Mouse (Mus musculus) hindbrain, embryonic 14.5 days (tissue): ENCODE data around the gene BC067074. TPM values are rescaled to one million over a fixed set of nuclear protein-coding genes. Genes with fewer than 3 reads are reported as not detected.

Experiments
- ATAC-seq: fragments of 200-750 bp; cut with Nextera tagmentation; 2 replicates; pipeline ENCODE4 v1.8.0; 2017; ENCODE audit warnings: moderate number of reproducible peaks, mild to moderate bottlenecking, moderate TSS enrichment, moderate library complexity; ENCODE audit not compliant: low FRiP score
- DNase-seq: peaks from one replicate; pipeline ENCODE4 v3.0.0-alpha.2; 2015; ENCODE audit warnings: low spot score
- H3K27ac ChIP-seq: fragments of 300-500 bp; sonication (generic); 2 replicates; pipeline ENCODE4 v1.5.1; 2014; ENCODE audit warnings: mild to moderate bottlenecking, moderate library complexity
- H3K27me3 ChIP-seq: fragments of 300-500 bp; sonication (generic); 2 replicates; pipeline ENCODE4 v1.6.1; 2014; ENCODE audit warnings: mild to moderate bottlenecking, low read length, mixed read lengths; ENCODE audit not compliant: control insufficient read depth, insufficient read depth
- H3K36me3 ChIP-seq: fragments of 300-500 bp; sonication (generic); replicated peaks from 2 replicates; pipeline ENCODE4 v1.6.1; 2014; ENCODE audit not compliant: control insufficient read depth, insufficient read depth
- H3K4me1 ChIP-seq: fragments of 300-500 bp; sonication (generic); replicated peaks from 2 replicates; pipeline ENCODE4 v1.6.1; 2014; ENCODE audit warnings: antibody characterized with exemption, low read length, mixed read lengths; ENCODE audit not compliant: control insufficient read depth, insufficient read depth
- H3K4me2 ChIP-seq: fragments of 300-500 bp; sonication (generic); replicated peaks from 2 replicates; pipeline ENCODE4 v1.6.1; 2014; ENCODE audit warnings: mild to moderate bottlenecking, moderate library complexity
- H3K4me3 ChIP-seq: fragments of 300-500 bp; sonication (generic); replicated peaks from 2 replicates; pipeline ENCODE4 v1.5.1; 2014; ENCODE audit warnings: mild to moderate bottlenecking, low read length
- H3K9ac ChIP-seq: fragments of 300-500 bp; sonication (generic); 2 replicates; pipeline ENCODE4 v1.6.1; 2014
- H3K9me3 ChIP-seq: fragments of 300-500 bp; sonication (generic); 2 replicates; pipeline ENCODE4 v1.6.1; 2016; ENCODE audit warnings: low read length; ENCODE audit not compliant: control insufficient read depth
- WGBS: fragments of 180-500 bp; shearing (Covaris S2); extraction: QIAGEN DNeasy Blood & Tissue Kit; methylation state at CpG from one replicate; pipeline ENCODE4 v1.1.7; 2014; 5-methylcytosine and 5-hydroxymethylcytosine counted together
- polyA plus RNA-seq: library from polyadenylated mRNA; unstranded; fragments of >200 nt; fragmentation: Nextera tagmentation; extraction: Ambion mirVana; gene quantifications from 2 replicates; pipeline ENCODE4 v1.2.1, GENCODE M21; 2014

BC067074 gene
- polyA plus RNA-seq, 1 experiment from 2014 or later = 1.0 TPM

GRCm38 (mm10) chr13:113337223-113337858 is 44.4 kb downstream of the BC067074 start:
- no peak overlapping the region for H3K9ac ChIP-seq
- no peaks in the 10 kb centered on the region for H3K27me3 ChIP-seq
- ATAC-seq (peak; percentile 59; the same call in 1 of the 2 replicates), DNase-seq (peak; percentile 86)
- H3K36me3 ChIP-seq = no peaks in the 10 kb centered on the region
- no peaks in the 10 kb centered on the region for H3K4me1 ChIP-seq
- no peak overlapping the region for H3K4me2 ChIP-seq
- H3K9me3 ChIP-seq = no peaks in the 10 kb centered on the region
- no peak overlapping the region for H3K27ac ChIP-seq
- WGBS = 57% methylated on average over 6 of the region's 6 CpGs
- H3K4me3 ChIP-seq = no peak overlapping the region

- Histone ChIP-seq H3K9ac (no peak overlapping the region), H3K4me3 (no peak overlapping the region), H3K27ac (no peak overlapping the region), H3K4me2 (no peak overlapping the region), H3K27me3 (no peaks in the 10 kb centered on the region), H3K9me3 (no peaks in the 10 kb centered on the region), H3K4me1 (no peaks in the 10 kb centered on the region), H3K36me3 (no peaks in the 10 kb centered on the region)
- ATAC-seq = no peak
- 52% methylated on average over 2 of the region's 2 CpGs for WGBS
- no peak for DNase-seq
Observed at GRCm38 (mm10) chr13:113340644-113341043, 47.7 kb downstream of the BC067074 start.

DNA sequence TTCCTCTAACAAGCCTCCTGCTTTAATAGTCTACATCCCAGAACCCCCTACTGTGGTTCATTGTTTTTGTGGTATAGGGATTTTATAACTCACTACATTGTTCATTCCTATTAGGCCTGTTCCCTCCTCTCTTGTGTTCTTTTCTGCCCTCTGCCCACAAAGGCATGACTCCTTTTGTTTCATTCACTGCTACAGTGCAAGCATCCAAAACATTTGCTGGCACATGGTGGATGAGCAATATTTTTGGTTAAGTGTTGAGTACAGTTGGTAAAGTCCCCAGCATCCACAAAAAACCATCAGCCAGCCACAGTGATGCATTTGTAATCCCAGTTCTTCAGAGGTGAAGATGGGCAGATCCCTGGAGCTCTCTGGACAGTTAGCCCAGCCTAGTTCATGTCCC is 48.2 kb downstream of the BC067074 start:
- no peaks in the 10 kb centered on the region for H3K9me3 ChIP-seq
- no peak overlapping the region for H3K4me2 ChIP-seq
- H3K9ac ChIP-seq = no peak overlapping the region
- DNase-seq (no peak), ATAC-seq (no peak)
- H3K4me3 ChIP-seq = no peak overlapping the region
- H3K27me3 ChIP-seq = no peaks in the 10 kb centered on the region
- H3K4me1 ChIP-seq = no peaks in the 10 kb centered on the region
- no peak overlapping the region for H3K27ac ChIP-seq
- H3K36me3 ChIP-seq = no peaks in the 10 kb centered on the region

DNA sequence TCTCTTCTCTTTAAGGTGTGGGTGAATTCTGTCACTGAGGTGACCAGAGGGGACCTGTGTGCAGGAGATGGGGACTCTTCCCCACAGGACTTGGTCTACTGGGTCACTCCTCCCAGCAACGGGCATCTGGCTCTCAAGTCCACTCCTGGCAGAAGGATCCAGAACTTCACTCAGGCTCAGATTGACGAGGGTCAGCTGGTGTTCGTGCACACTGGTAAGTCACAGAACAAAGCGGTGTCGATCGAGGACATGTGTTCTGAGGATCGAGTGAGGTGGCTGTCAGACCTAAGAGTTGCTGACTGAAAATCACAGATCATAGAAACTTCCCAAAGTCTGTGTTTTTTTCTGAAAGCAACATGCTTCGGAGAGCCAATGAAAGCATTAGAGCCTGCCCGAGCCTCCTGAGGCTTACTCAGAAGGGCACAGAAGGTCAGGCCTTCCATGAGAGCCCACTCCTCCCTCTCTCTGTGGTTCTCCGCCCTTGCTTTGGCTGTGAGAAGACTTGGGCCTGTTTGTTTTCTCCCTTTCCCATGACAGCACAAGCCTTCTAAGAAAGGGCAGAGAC is 49.5 kb downstream of the BC067074 start:
- Histone ChIP-seq H3K4me2 (no peak overlapping the region), H3K4me1 (no peaks in the 10 kb centered on the region), H3K9ac (no peak overlapping the region), H3K9me3 (no peaks in the 10 kb centered on the region), H3K36me3 (no peaks in the 10 kb centered on the region), H3K27me3 (no peaks in the 10 kb centered on the region), H3K27ac (no peak overlapping the region), H3K4me3 (no peak overlapping the region)
- WGBS = 80% methylated on average over 10 of the region's 10 CpGs
- no peak for DNase-seq
- no peak for ATAC-seq

DNA sequence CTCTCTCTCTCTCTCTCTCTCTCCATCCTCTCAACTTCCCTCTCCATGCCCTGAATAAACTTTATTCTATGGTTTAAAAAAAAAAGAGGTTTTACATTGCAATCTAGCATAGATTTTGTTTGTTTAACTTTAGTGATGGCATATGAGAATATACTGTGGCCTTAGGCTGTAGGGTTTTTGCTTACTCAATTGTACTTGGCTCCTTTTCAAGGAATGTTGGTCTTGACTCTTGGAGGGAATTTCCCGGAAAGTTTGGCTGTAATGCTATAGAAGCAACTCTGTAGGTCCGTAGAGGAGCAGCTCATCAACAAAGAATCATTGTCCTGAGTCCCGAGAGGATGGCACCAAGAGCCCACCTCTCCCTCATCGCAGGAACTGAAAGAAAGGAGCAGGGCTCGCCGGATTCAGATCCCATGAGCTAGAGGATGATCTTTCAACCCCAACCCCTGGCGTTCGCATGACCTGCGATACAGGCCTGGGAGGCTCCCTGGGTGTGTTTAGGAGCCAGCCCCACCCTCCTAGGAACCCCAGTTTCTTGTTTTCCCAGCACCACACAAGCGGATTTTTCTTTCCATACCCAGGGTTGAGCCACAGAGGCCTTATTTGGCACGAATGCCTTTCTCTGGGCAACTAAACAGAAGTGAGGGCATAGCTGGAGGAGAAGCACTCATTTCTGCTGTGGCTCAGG is 57.9 kb downstream of the BC067074 start:
- Histone ChIP-seq H3K9me3 (no peaks in the 10 kb centered on the region), H3K27me3 (no peaks in the 10 kb centered on the region), H3K4me1 (peaks cover 21% of the 10 kb centered on the region), H3K9ac (no peak overlapping the region), H3K4me2 (no peak overlapping the region), H3K27ac (no peak overlapping the region), H3K36me3 (no peaks in the 10 kb centered on the region), H3K4me3 (no peak overlapping the region)
- WGBS = 50% methylated on average over 11 of the region's 11 CpGs
- ATAC-seq (no peak), DNase-seq (no peak)

GRCm38 (mm10) chr13:113353546-113353945 is 60.6 kb downstream of the BC067074 start:
- H3K4me3 ChIP-seq = no peak overlapping the region
- DNase-seq = no peak
- H3K4me2 ChIP-seq = no peak overlapping the region
- H3K4me1 ChIP-seq = peaks cover 31% of the 10 kb centered on the region
- H3K9me3 ChIP-seq = no peaks in the 10 kb centered on the region
- 74% methylated on average over 3 of the region's 3 CpGs for WGBS
- H3K27ac ChIP-seq = no peak overlapping the region
- H3K9ac ChIP-seq = no peak overlapping the region
- H3K27me3 ChIP-seq = no peaks in the 10 kb centered on the region
- ATAC-seq = no peak
- H3K36me3 ChIP-seq = no peaks in the 10 kb centered on the region

DNA sequence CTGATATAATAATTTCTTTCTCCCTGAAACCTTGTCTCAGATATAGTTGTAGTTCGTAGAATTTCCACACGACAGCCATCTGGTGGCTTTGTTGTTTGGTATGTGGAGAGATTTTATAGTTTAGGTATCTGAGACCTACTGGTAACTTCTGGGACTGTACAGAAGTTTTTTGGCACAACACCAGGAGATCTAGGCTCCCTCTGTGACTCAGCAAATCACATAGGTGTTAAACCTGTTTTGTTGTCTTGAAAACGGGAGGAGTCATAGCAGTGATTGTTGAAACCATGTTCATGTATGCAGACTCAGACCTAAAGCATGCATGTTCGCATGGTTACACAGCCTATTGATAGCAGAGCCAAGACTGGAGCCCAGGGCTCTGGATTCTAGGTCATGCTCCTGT is 61.0 kb downstream of the BC067074 start:
- Histone ChIP-seq H3K27me3 (no peaks in the 10 kb centered on the region), H3K9me3 (no peaks in the 10 kb centered on the region), H3K27ac (no peak overlapping the region), H3K4me1 (peaks cover 31% of the 10 kb centered on the region), H3K36me3 (no peaks in the 10 kb centered on the region), H3K4me2 (no peak overlapping the region), H3K4me3 (no peak overlapping the region), H3K9ac (no peak overlapping the region)
- DNase-seq (no peak), ATAC-seq (no peak)
- WGBS = 86% methylated on average over 4 of the region's 4 CpGs

DNA sequence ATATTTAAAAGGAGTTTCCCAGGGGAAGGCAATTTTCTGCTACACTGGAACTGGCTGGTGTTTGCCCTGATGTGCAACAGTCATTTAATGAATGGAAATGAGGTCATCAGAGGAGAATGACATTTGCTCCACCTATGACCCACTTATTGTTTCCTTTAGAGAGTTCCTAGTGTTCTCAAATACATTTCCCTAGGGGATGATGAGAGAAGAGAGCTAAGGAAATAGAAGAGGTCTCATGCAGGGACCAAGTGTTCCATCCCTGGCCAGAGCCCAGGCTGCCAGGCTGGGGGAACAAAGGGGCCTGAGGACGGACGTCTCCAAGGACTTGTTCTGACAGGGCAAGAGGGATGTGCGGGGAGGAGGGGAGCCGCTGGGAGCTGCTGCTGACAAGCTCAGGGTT is 62.1 kb downstream of the BC067074 start:
- 4% methylated on average over 4 of the region's 4 CpGs for WGBS
- no peak overlapping the region for H3K27ac ChIP-seq
- peak; percentile 46 for ATAC-seq
- H3K4me1 ChIP-seq = peaks cover 31% of the 10 kb centered on the region
- H3K9ac ChIP-seq = no peak overlapping the region
- no peaks in the 10 kb centered on the region for H3K27me3 ChIP-seq
- H3K4me3 ChIP-seq = no peak overlapping the region
- DNase-seq = no peak
- H3K4me2 ChIP-seq = no peak overlapping the region
- no peaks in the 10 kb centered on the region for H3K36me3 ChIP-seq
- no peaks in the 10 kb centered on the region for H3K9me3 ChIP-seq

DNA sequence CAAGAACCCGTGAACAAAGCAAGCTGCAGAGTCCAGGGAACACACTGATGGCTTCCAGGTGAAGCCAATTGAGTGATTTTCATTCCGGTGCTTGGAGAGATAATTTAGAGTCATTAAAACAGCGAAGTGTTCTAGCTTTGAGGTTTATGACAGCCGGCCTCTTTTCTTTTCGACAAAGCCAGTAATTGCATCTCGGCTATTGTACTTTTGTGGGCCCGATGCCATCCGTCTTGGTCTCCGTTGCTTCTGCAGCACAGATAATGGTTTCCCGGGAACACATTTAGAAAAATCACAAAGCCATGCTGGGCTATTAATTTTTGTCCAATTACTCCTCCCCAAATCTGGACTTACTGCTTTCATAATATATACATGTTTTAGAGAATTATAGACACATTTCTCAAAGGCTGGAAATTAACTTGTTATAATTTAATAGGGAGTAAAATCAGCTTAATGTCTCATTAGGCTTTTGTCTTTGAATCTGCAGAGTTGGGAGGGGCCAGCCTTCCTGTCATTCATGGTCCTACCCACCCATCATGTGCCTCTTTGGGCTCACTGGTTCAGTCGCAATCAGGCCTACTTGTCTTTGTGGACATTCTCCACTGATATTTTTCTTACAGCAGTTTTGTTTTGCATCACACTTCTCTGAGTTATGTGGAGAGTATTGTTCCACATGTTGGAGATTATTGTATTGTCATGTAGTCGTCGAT is 64.6 kb downstream of the BC067074 start:
- no peak overlapping the region for H3K9ac ChIP-seq
- H3K27me3 ChIP-seq = no peaks in the 10 kb centered on the region
- WGBS = 50% methylated on average over 13 of the region's 13 CpGs
- H3K4me1 ChIP-seq = peaks cover 27% of the 10 kb centered on the region
- no peaks in the 10 kb centered on the region for H3K9me3 ChIP-seq
- ATAC-seq (no peak), DNase-seq (peak; percentile 37)
- H3K4me2 ChIP-seq = no peak overlapping the region
- H3K27ac ChIP-seq = no peak overlapping the region
- H3K4me3 ChIP-seq = no peak overlapping the region
- no peaks in the 10 kb centered on the region for H3K36me3 ChIP-seq
